23 mouse cellular contexts compared by ENCODE assay signal in the genomic region with DNA sequence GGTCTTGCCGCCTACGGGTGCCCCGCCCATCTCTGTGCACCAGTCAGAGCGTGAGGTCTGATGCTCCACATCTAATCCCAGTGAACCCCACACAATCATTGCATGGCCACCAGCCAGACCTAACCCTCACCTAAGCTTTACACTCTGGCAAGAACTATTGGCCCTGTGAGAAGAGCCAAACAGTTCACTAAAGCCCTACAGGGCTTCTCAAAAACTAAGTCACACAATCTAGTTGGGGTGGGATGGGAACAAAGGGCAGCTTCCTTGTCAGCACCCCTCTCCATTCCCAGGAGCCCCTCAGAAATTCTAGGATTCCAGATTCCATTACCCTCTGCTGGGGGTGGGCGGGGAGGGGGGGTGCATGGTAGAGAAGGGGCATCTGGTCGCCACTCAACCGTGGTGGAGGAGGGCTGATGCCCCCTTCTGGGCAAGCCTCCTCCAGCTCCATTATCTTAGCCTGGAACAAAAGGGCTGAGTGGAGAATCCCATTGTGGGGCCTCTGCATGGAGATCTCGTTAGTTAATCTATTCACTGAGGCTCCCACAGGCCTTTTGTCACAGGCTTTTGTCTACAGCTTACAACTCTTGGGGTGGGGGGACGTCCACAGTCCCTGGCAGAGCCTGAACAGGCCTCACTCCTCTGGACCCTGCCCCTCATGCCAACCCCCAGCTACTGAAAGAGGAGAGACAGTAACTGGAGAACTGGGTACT. TPM values are rescaled to one million over a fixed set of nuclear protein-coding genes. Genes with fewer than 3 reads are reported as not detected.
A peak's percentile ranks its signal among the peaks of the same experiment; 100 is the strongest.
DNase-seq lines count a peak whose midpoint lies in the region; ATAC-seq and TF ChIP-seq lines count a peak whose summit lies in the region.
"Had no signal": no experiment of that assay in that cellular context is flagged by ENCODE, and none has a peak within 500 bp of the region (broad histone marks: within the 10 kb centered on the region; RNA-seq: fewer than 3 reads in every experiment).

No protein-coding gene starts in this region.

- peak; percentile 77 for ATAC-seq in hindbrain, embryonic 11.5 days (ENCODE audit: low FRiP score)
- ATAC-seq in hindbrain, postnatal 0 days, result no peak
- ATAC-seq in embryonic facial prominence, embryonic 13.5 days (ENCODE audit: insufficient number of reproducible peaks, insufficient read depth, low FRiP score, low TSS enrichment, low read depth), result no peak
- peak; percentile 31; the same call in 1 of the 2 replicates for ATAC-seq in hindbrain, embryonic 16.5 days
- no peak for ATAC-seq in neural tube, embryonic 15.5 days (ENCODE audit: low FRiP score)
- no peak for ATAC-seq in megakaryocyte, adult 5-6 weeks (ENCODE audit: poor library complexity, severe bottlenecking)
- ATAC-seq: forebrain, postnatal 0 days; intestine, embryonic 15.5 days had no signal

- WGBS in hindbrain, embryonic 11.5 days, result 28% methylated on average over 9 of the region's 9 CpGs
- 18% methylated on average over 9 of the region's 9 CpGs for WGBS in hindbrain, postnatal 0 days
- WGBS in embryonic facial prominence, embryonic 13.5 days, result 46% methylated on average over 9 of the region's 9 CpGs
- 14% methylated on average over 9 of the region's 9 CpGs for WGBS in hindbrain, embryonic 16.5 days
- 20% methylated on average over 9 of the region's 9 CpGs for WGBS in neural tube, embryonic 15.5 days

- H3K4me1 ChIP-seq in hindbrain, embryonic 11.5 days (replicated peaks; ENCODE audit: control insufficient read depth, insufficient read depth, low read length), result peaks cover 15% of the 10 kb centered on the region
- H3K4me1 ChIP-seq in hindbrain, postnatal 0 days (ENCODE audit: insufficient read depth, low read length), result no peaks in the 10 kb centered on the region
- peaks cover 28% of the 10 kb centered on the region for H3K4me1 ChIP-seq in embryonic facial prominence, embryonic 13.5 days
- peaks cover 4% of the 10 kb centered on the region for H3K4me1 ChIP-seq in hindbrain, embryonic 16.5 days (ENCODE audit: control insufficient read depth, insufficient read depth, low read depth, low read length)
- peaks cover 21% of the 10 kb centered on the region; the same call in 1 of the 2 replicates for H3K4me1 ChIP-seq in neural tube, embryonic 15.5 days

- TF ChIP-seq CTCF in hindbrain, postnatal 0 days (IDR thresholded peaks at IDR 0.05; ENCODE audit: low read depth), result no peak

- no peaks in the 10 kb centered on the region; the same call in none of the 2 replicates for H3K27me3 ChIP-seq in hindbrain, embryonic 11.5 days (ENCODE audit: control insufficient read depth, insufficient read depth, low read length)
- H3K27me3 ChIP-seq in hindbrain, postnatal 0 days (ENCODE audit: insufficient read depth, low read length), result 0 out of 2 replicates have a peak, but pooled peaks cover 5% of the 10 kb centered on the region
- peaks cover 16% of the 10 kb centered on the region for H3K27me3 ChIP-seq in embryonic facial prominence, embryonic 13.5 days
- peaks cover 7% of the 10 kb centered on the region; the same call in 1 of the 2 replicates for H3K27me3 ChIP-seq in hindbrain, embryonic 16.5 days (replicated peaks; ENCODE audit: control insufficient read depth, insufficient read depth, low read length)
- peaks cover 10% of the 10 kb centered on the region for H3K27me3 ChIP-seq in neural tube, embryonic 15.5 days (replicated peaks)

- H3K9ac ChIP-seq in hindbrain, embryonic 11.5 days (ENCODE audit: low read depth, low read length), result peak overlapping the region; percentile 28; the same call in 1 of the 2 replicates
- H3K9ac ChIP-seq in hindbrain, postnatal 0 days (replicated peaks; ENCODE audit: low read length), result no peak overlapping the region
- 0 out of 2 replicates have a peak overlapping the region, but pooled peaks have one; percentile 37 for H3K9ac ChIP-seq in embryonic facial prominence, embryonic 13.5 days
- H3K9ac ChIP-seq in hindbrain, embryonic 16.5 days (ENCODE audit: low read depth, low read length), result 0 out of 2 replicates have a peak overlapping the region, but pooled peaks have one; percentile 14
- H3K9ac ChIP-seq in neural tube, embryonic 15.5 days (replicated peaks), result no peak overlapping the region
- H3K9ac ChIP-seq: embryonic facial prominence, embryonic 12.5 days; forebrain, postnatal 0 days; intestine, embryonic 15.5 days; lung, embryonic 14.5 days had no signal

- H3K27ac ChIP-seq in hindbrain, embryonic 11.5 days (ENCODE audit: low read depth, low read length), result peak overlapping the region; percentile 85
- no peak overlapping the region for H3K27ac ChIP-seq in hindbrain, postnatal 0 days
- peak overlapping the region; percentile 5; the same call in 1 of the 2 replicates for H3K27ac ChIP-seq in embryonic facial prominence, embryonic 13.5 days
- no peak overlapping the region for H3K27ac ChIP-seq in hindbrain, embryonic 16.5 days (ENCODE audit: low read depth, low read length)
- H3K27ac ChIP-seq in neural tube, embryonic 15.5 days (replicated peaks), result 0 out of 2 replicates have a peak overlapping the region, but pooled peaks have one; percentile 23
- H3K27ac ChIP-seq: embryonic facial prominence, embryonic 12.5 days; intestine, embryonic 15.5 days had no signal

- H3K4me3 ChIP-seq in hindbrain, embryonic 11.5 days (ENCODE audit: low read depth, low read length), result no peak overlapping the region
- H3K4me3 ChIP-seq in hindbrain, postnatal 0 days (ENCODE audit: low read length), result no peak overlapping the region
- H3K4me3 ChIP-seq in embryonic facial prominence, embryonic 13.5 days, result no peak overlapping the region
- no peak overlapping the region for H3K4me3 ChIP-seq in hindbrain, embryonic 16.5 days (ENCODE audit: low read length)
- no peak overlapping the region for H3K4me3 ChIP-seq in neural tube, embryonic 15.5 days (replicated peaks)
- H3K4me3 ChIP-seq: embryonic facial prominence, embryonic 12.5 days; intestine, embryonic 15.5 days; myocyte had no signal

- no peaks in the 10 kb centered on the region for H3K9me3 ChIP-seq in hindbrain, embryonic 11.5 days (ENCODE audit: control insufficient read depth, low read length)
- no peaks in the 10 kb centered on the region for H3K9me3 ChIP-seq in hindbrain, postnatal 0 days (ENCODE audit: low read length)
- H3K9me3 ChIP-seq in embryonic facial prominence, embryonic 13.5 days, result no peaks in the 10 kb centered on the region
- no peaks in the 10 kb centered on the region for H3K9me3 ChIP-seq in hindbrain, embryonic 16.5 days (ENCODE audit: control insufficient read depth, low read length)
- H3K9me3 ChIP-seq in neural tube, embryonic 15.5 days (replicated peaks), result no peaks in the 10 kb centered on the region
- H3K9me3 ChIP-seq: embryonic facial prominence, embryonic 12.5 days; intestine, embryonic 15.5 days had no signal

- H3K36me3 ChIP-seq in hindbrain, embryonic 11.5 days (ENCODE audit: control insufficient read depth, insufficient read depth, low read length), result no peaks in the 10 kb centered on the region
- no peaks in the 10 kb centered on the region for H3K36me3 ChIP-seq in hindbrain, postnatal 0 days (ENCODE audit: insufficient read depth, low read length)
- no peaks in the 10 kb centered on the region for H3K36me3 ChIP-seq in embryonic facial prominence, embryonic 13.5 days
- no peaks in the 10 kb centered on the region for H3K36me3 ChIP-seq in hindbrain, embryonic 16.5 days (ENCODE audit: control insufficient read depth, insufficient read depth, low read length)
- H3K36me3 ChIP-seq in neural tube, embryonic 15.5 days, result no peaks in the 10 kb centered on the region
- H3K36me3 ChIP-seq: embryonic facial prominence, embryonic 12.5 days; G1E; intestine, embryonic 15.5 days had no signal

- DNase-seq in hindbrain, embryonic 11.5 days (ENCODE audit: low spot score), result peak; percentile 65
- no peak for DNase-seq in hindbrain, postnatal 0 days (ENCODE audit: low spot score)
- no peak for DNase-seq in layer of hippocampus, adult 18-20 months (ENCODE audit: low spot score in 2 of 2)
- DNase-seq: adrenal gland, postnatal 14 days; cerebellum, adult 8-10 months; forebrain, postnatal 0 days; gastrocnemius, postnatal 14 days; heart, postnatal 14 days; kidney, postnatal 10 days; lung, embryonic 14.5 days; right cerebral cortex, postnatal 4 days had no signal

- H3K4me2 ChIP-seq in hindbrain, embryonic 11.5 days (replicated peaks; ENCODE audit: low read depth, low read length), result no peak overlapping the region
- no peak overlapping the region for H3K4me2 ChIP-seq in hindbrain, postnatal 0 days (ENCODE audit: low read depth, low read length)
- no peak overlapping the region for H3K4me2 ChIP-seq in embryonic facial prominence, embryonic 13.5 days
- no peak overlapping the region for H3K4me2 ChIP-seq in hindbrain, embryonic 16.5 days (ENCODE audit: low read length)
- H3K4me2 ChIP-seq in neural tube, embryonic 15.5 days, result no peak overlapping the region
- H3K4me2 ChIP-seq: embryonic facial prominence, embryonic 12.5 days; intestine, embryonic 15.5 days; lung, embryonic 14.5 days had no signal

RNA-seq across cellular contexts. Expression of a gene that starts 12.5 kb away (rescaled TPM):
- polyA plus RNA-seq in hindbrain, embryonic 11.5 days (2014; fragmentation: Nextera tagmentation; extraction: Ambion mirVana), result not detected in 2 replicates
- total RNA-seq in hindbrain, postnatal 0 days (2014; rRNA removed), result not detected in 2 replicates
- polyA plus RNA-seq in hindbrain, postnatal 0 days (2015; fragmentation: Nextera tagmentation; extraction: Ambion mirVana), result not detected in 2 replicates
- polyA plus RNA-seq in embryonic facial prominence, embryonic 13.5 days (2015; fragmentation: Nextera tagmentation; extraction: Ambion mirVana), result not detected in 2 replicates
- polyA plus RNA-seq in hindbrain, embryonic 16.5 days (2015; fragmentation: Nextera tagmentation; extraction: Ambion mirVana), result not detected in 2 replicates
- 0.14 TPM in 1 of 2 replicates, not detected in the other for polyA plus RNA-seq in neural tube, embryonic 15.5 days (2015; fragmentation: Nextera tagmentation; extraction: Ambion mirVana)
- total RNA-seq in megakaryocyte, adult 5-6 weeks (2015), result not detected in 2 replicates
- total RNA-seq in megakaryocyte, adult 5-6 weeks (2017), result not detected in 2 replicates
- total RNA-seq in layer of hippocampus, adult 18-20 months (2021), result not detected
- total RNA-seq: adrenal gland, postnatal 14 days; forebrain, postnatal 0 days; G1E; gastrocnemius, postnatal 14 days; heart, postnatal 14 days; layer of hippocampus, postnatal 10 days had no signal
- polyA plus RNA-seq: embryonic facial prominence, embryonic 12.5 days; forebrain, postnatal 0 days; G1E; intestine, embryonic 15.5 days; lung, embryonic 14.5 days; myocyte had no signal

RNA-seq across cellular contexts. Expression of a gene that starts 18.6 kb away (rescaled TPM):
- polyA plus RNA-seq in hindbrain, embryonic 11.5 days (2014; fragmentation: Nextera tagmentation; extraction: Ambion mirVana), result 1.2 and 2.1 TPM in 2 replicates
- total RNA-seq in hindbrain, postnatal 0 days (2014; rRNA removed), result 2.3 and 4.0 TPM in 2 replicates
- polyA plus RNA-seq in hindbrain, postnatal 0 days (2015; fragmentation: Nextera tagmentation; extraction: Ambion mirVana), result 0.10 and 0.11 TPM in 2 replicates
- 0.21 and 0.28 TPM in 2 replicates for polyA plus RNA-seq in embryonic facial prominence, embryonic 13.5 days (2015; fragmentation: Nextera tagmentation; extraction: Ambion mirVana)
- polyA plus RNA-seq in hindbrain, embryonic 16.5 days (2015; fragmentation: Nextera tagmentation; extraction: Ambion mirVana), result 0.06 and 0.09 TPM in 2 replicates
- polyA plus RNA-seq in neural tube, embryonic 15.5 days (2015; fragmentation: Nextera tagmentation; extraction: Ambion mirVana), result 0.20 and 0.22 TPM in 2 replicates
- 0.04 TPM in 1 of 2 replicates, not detected in the other for total RNA-seq in megakaryocyte, adult 5-6 weeks (2015)
- 0.07 and 0.16 TPM in 2 replicates for total RNA-seq in megakaryocyte, adult 5-6 weeks (2017)
- 1 to 10 TPM; 1.3 to 1.6 TPM for total RNA-seq in layer of hippocampus, adult 18-20 months (2021)
- polyA plus RNA-seq: G1E had no signal

RNA-seq across cellular contexts. Expression of a gene that starts 55.8 kb away (rescaled TPM):
- polyA plus RNA-seq in hindbrain, embryonic 11.5 days (2014; fragmentation: Nextera tagmentation; extraction: Ambion mirVana), result not detected in 2 replicates
- not detected in 2 replicates for total RNA-seq in hindbrain, postnatal 0 days (2014; rRNA removed)
- not detected in 2 replicates for polyA plus RNA-seq in hindbrain, postnatal 0 days (2015; fragmentation: Nextera tagmentation; extraction: Ambion mirVana)
- not detected in 2 replicates for polyA plus RNA-seq in embryonic facial prominence, embryonic 13.5 days (2015; fragmentation: Nextera tagmentation; extraction: Ambion mirVana)
- not detected in 2 replicates for polyA plus RNA-seq in hindbrain, embryonic 16.5 days (2015; fragmentation: Nextera tagmentation; extraction: Ambion mirVana)
- not detected in 2 replicates for polyA plus RNA-seq in neural tube, embryonic 15.5 days (2015; fragmentation: Nextera tagmentation; extraction: Ambion mirVana)
- total RNA-seq in megakaryocyte, adult 5-6 weeks (2015), result not detected in 2 replicates
- total RNA-seq in megakaryocyte, adult 5-6 weeks (2017), result not detected in 2 replicates
- not detected for total RNA-seq in layer of hippocampus, adult 18-20 months (2021)
- total RNA-seq: adrenal gland, postnatal 14 days; forebrain, postnatal 0 days; G1E; gastrocnemius, postnatal 14 days; heart, postnatal 14 days; layer of hippocampus, postnatal 10 days; left cerebral cortex, postnatal 10 days had no signal
- polyA plus RNA-seq: embryonic facial prominence, embryonic 12.5 days; forebrain, postnatal 0 days; G1E; intestine, embryonic 15.5 days; limb, embryonic 14.5 days; lung, embryonic 14.5 days; myocyte; urinary bladder, adult 2 months had no signal

Comparison
In these comparisons a context has a peak if more than half of its experiments do, and no peak if none do; other contexts are left out.
1. ATAC-seq: peak in hindbrain, embryonic 11.5 days (single experiment) and hindbrain, embryonic 16.5 days (single experiment); none in hindbrain, postnatal 0 days (single experiment), embryonic facial prominence, embryonic 13.5 days (single experiment), neural tube, embryonic 15.5 days (single experiment) and megakaryocyte, adult 5-6 weeks (single experiment).
2. H3K27ac ChIP-seq: peak in hindbrain, embryonic 11.5 days (single experiment), embryonic facial prominence, embryonic 13.5 days (single experiment) and neural tube, embryonic 15.5 days (single experiment); none in hindbrain, postnatal 0 days (single experiment) and hindbrain, embryonic 16.5 days (single experiment).
3. H3K9ac ChIP-seq: peak in hindbrain, embryonic 11.5 days (single experiment), embryonic facial prominence, embryonic 13.5 days (single experiment) and hindbrain, embryonic 16.5 days (single experiment); none in hindbrain, postnatal 0 days (single experiment) and neural tube, embryonic 15.5 days (single experiment).